Mouse (Mus musculus) intestine, embryonic 16.5 days (tissue): ENCODE measurements around the gene Rcan1. TPM values are rescaled to one million over a fixed set of nuclear protein-coding genes. Genes with fewer than 3 reads are reported as not detected.
"Not testable (repeated sequence)": the region's sequence is repeated elsewhere in the genome, so short reads cannot be mapped to it uniquely, and the experiment has no call there.

Experiments used
- ATAC-seq: fragments of 200-750 bp; cut with Nextera tagmentation; 2 replicates; pipeline ENCODE4 v1.8.0; 2017; ENCODE audit warnings: moderate TSS enrichment, moderate library complexity
- H3K27ac ChIP-seq: fragments of 300-500 bp; sonication (generic); 2 replicates; pipeline ENCODE4 v1.5.1; 2014; ENCODE audit warnings: mild to moderate bottlenecking, low read length
- H3K27me3 ChIP-seq: fragments of 300-500 bp; sonication (generic); replicated peaks from 2 replicates; pipeline ENCODE4 v1.6.1; 2014; ENCODE audit warnings: low read length, control low read depth, mixed read lengths; ENCODE audit not compliant: control insufficient read depth, insufficient read depth
- H3K36me3 ChIP-seq: fragments of 300-500 bp; sonication (generic); 2 replicates; pipeline ENCODE4 v1.6.1; 2014; ENCODE audit warnings: low read length, control low read depth; ENCODE audit not compliant: control insufficient read depth, insufficient read depth
- H3K4me1 ChIP-seq: fragments of 300-500 bp; sonication (generic); 2 replicates; pipeline ENCODE4 v1.6.1; 2014; ENCODE audit warnings: low read length, control low read depth, mixed read lengths; ENCODE audit not compliant: control insufficient read depth, insufficient read depth
- H3K4me2 ChIP-seq: fragments of 300-500 bp; sonication (generic); 2 replicates; pipeline ENCODE4 v1.6.1; 2014; ENCODE audit warnings: low read depth, low read length, control low read depth
- H3K4me3 ChIP-seq: fragments of 300-500 bp; sonication (generic); 2 replicates; pipeline ENCODE4 v1.5.1; 2014; ENCODE audit warnings: mild to moderate bottlenecking, low read length
- H3K9ac ChIP-seq: fragments of 300-500 bp; sonication (generic); 2 replicates; pipeline ENCODE4 v1.6.1; 2014; ENCODE audit warnings: low read depth, low read length
- H3K9me3 ChIP-seq: fragments of 300-500 bp; sonication (generic); 2 replicates; pipeline ENCODE4 v1.6.1; 2016; ENCODE audit warnings: low read length, control low read depth; ENCODE audit not compliant: control insufficient read depth
- whole genome bisulfite sequencing: fragments of 180-500 bp; shearing (Covaris S2); extraction: QIAGEN DNeasy Blood & Tissue Kit; methylation state at CpG from one replicate; pipeline ENCODE4 v1.1.7; 2014; 5-methylcytosine and 5-hydroxymethylcytosine counted together
- polyA plus RNA-seq: library from polyadenylated mRNA; unstranded; fragments of >200 nt; fragmentation: Nextera tagmentation; extraction: Ambion mirVana; gene quantifications from 2 replicates; pipeline ENCODE4 v1.2.1, GENCODE M21; 2015

The Rcan1 gene
- polyA plus RNA-seq, 1 experiment from 2014 or later = 23.6 TPM

DNA sequence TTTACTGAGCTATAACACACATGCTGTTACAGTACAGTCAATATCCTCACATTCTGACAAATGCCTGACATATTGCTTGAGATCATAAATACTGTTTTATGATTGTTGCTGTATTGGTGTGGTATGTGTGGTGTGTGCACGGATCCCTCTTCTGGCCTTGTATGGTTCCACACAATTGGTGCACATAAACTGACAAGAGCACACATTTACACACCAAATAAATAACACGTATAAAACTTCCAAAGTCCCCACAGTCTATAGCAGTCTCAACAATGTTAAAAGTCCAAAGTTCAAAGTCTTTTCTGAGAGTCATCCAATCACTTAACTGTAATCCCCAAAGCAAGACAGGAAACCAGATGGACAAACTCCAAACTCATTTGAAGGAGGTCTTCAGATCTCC, 53.4 kb downstream of the Rcan1 start:
- H3K9ac ChIP-seq = no peak overlapping the region
- 68% methylated on average over 2 of the region's 2 CpGs for WGBS
- H3K4me2 ChIP-seq = no peak overlapping the region
- no peak overlapping the region for H3K27ac ChIP-seq
- peaks cover 20% of the 10 kb centered on the region; the same call in 1 of the 2 replicates for H3K4me1 ChIP-seq
- peak; percentile 50; the same call in 1 of the 2 replicates for ATAC-seq
- H3K9me3 ChIP-seq = no peaks in the 10 kb centered on the region
- H3K36me3 ChIP-seq = no peaks in the 10 kb centered on the region
- no peak overlapping the region for H3K4me3 ChIP-seq
- no peaks in the 10 kb centered on the region for H3K27me3 ChIP-seq

DNA sequence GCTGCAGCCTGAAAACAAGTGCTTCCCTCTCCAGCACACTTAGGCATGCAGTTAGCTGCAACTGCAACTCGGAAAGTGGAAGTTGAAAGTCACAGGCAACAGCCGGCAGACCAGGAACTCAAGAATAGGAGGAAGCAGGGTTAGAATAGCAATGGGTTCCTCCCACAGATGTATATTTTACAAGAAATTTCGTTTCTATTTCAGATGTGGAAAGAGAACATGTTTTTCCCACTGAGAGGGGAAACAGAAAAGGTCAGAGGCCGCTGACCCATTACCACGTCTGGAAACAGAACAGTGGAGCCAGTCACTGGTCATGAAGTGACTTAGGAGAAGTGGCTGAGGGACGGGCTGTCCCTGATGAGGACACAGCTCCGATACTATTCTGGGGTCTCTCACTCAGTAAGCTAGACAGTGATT, 55.0 kb downstream of the Rcan1 start:
- Histone ChIP-seq H3K27ac (peak overlapping the region; percentile 52), H3K4me2 (no peak overlapping the region), H3K4me1 (peaks cover 15% of the 10 kb centered on the region; the same call in 1 of the 2 replicates), H3K36me3 (no peaks in the 10 kb centered on the region), H3K9me3 (no peaks in the 10 kb centered on the region), H3K4me3 (no peak overlapping the region), H3K27me3 (no peaks in the 10 kb centered on the region), H3K9ac (peak overlapping the region; percentile 14; the same call in 1 of the 2 replicates)
- WGBS = 57% methylated on average over 7 of the region's 7 CpGs
- no peak for ATAC-seq

DNA sequence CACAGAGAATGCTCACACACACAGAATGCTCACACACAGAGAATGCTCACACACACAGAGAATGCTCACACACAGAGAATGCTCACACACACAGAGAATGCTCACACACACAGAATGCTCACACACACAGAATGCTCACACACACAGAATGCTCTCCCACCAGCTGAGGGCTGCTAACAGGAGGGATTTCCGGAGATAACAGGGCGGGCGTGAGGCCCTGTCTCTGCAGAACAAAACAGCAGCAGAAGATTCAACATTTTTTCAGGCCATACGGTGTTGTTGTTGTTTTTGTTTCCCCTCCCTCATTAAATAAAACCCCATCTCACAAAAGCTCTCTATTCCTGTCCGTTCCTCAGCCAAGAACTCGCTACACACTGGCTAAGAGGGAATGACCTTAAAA, 55.6 kb downstream of the Rcan1 start:
- H3K4me3 ChIP-seq, H3K36me3 ChIP-seq, H3K4me2 ChIP-seq, H3K27me3 ChIP-seq, ATAC-seq, H3K9ac ChIP-seq, H3K27ac ChIP-seq, H3K9me3 ChIP-seq: not testable (repeated sequence)
- 66% methylated on average over 6 of the region's 6 CpGs for WGBS
- H3K4me1 ChIP-seq = peaks cover 15% of the 10 kb centered on the region; the same call in 1 of the 2 replicates

DNA sequence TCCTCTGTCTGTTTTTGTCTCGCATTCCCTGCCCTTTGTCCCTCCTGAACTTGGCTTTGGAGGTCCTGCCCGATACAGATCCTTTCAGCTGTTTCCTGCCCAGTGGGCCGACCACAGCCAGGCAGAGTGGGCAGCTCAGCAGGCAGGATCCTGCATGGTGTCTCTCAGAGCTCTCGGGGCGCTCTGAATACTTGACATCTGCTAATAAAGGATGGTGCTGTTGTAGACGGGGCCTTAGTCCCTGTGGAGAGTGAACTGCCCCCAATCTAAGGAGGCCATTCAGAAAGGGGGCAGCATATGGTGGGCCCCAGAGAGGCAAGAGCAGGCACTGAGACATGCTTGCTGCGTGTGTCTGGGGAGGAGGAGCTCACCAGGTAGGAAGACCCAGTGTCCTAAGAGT, 57.8 kb downstream of the Rcan1 start:
- H3K27ac ChIP-seq = no peak overlapping the region

DNA sequence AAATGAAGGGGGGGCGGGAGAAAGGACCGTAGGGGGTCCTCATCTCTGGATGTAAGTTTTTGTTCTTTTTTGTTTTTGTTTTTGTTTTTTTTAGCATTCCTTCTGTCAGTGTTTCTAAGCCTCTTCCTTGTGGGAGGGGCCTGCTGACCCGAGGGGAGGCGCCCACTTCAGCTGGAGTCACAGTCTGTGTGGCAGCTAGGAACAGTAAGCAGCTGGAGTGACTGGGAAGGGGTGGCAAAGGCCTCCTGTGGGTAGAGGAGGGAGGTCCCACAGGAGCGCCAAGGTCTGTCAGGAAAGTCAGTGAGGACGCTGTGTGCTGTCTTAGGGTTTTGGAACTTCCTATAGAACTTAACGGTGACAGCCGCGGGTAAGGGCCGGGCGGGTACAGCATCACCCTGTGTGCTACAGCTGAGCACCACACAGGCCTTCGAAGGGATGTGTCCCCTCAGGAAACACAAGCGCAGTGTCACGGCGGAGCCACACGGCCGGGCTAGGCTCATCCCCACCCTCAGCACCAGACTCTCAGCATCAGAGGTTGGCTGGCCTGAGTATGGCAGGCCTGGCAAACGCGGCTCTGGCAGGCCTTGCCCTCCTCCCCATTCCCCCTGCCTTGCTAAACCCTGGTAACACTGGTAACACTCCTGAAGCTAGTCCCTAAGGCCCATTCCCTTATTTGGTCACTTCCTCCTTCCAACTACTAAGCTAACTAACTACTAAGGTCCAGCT, 58.5 kb downstream of the Rcan1 start:
- no peak for ATAC-seq
- no peak overlapping the region for H3K4me2 ChIP-seq
- H3K27ac ChIP-seq = no peak overlapping the region
- peaks cover 24% of the 10 kb centered on the region; the same call in 1 of the 2 replicates for H3K4me1 ChIP-seq
- H3K4me3 ChIP-seq = no peak overlapping the region
- H3K9me3 ChIP-seq = no peaks in the 10 kb centered on the region
- H3K36me3 ChIP-seq = no peaks in the 10 kb centered on the region
- no peaks in the 10 kb centered on the region for H3K27me3 ChIP-seq
- H3K9ac ChIP-seq = no peak overlapping the region
- 77% methylated on average over 19 of the region's 19 CpGs for WGBS

More for the DNA sequence above, 57.8 kb downstream of the Rcan1 start:
- Histone ChIP-seq H3K9ac (peak overlapping the region; percentile 11; the same call in 1 of the 2 replicates), H3K9me3 (no peaks in the 10 kb centered on the region), H3K27me3 (no peaks in the 10 kb centered on the region), H3K4me3 (no peak overlapping the region), H3K4me1 (peaks cover 20% of the 10 kb centered on the region; the same call in 1 of the 2 replicates), H3K36me3 (no peaks in the 10 kb centered on the region), H3K4me2 (no peak overlapping the region)
- ATAC-seq = peak; percentile 8; the same call in 1 of the 2 replicates
- WGBS = 44% methylated on average over 7 of the region's 7 CpGs

DNA sequence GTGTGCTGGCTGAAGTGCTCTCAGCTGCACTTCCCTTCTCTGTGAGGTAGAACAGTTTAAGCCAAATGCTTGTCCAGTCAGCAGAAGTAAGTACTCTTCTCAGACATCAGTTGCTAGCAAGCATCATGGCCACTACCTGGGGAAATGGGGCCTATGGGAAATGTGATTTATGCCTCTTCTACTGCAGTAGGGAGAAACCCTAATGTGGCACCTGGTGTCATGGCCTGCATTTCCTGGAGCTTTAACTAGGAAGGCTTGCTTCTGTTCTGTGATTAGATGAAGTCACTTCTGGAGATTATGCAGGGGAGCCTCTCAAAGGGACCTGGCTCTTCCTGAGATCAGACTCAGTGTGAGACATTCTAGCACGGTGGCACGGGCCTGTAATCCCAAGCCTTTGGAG, 60.3 kb downstream of the Rcan1 start:
- Histone ChIP-seq H3K27me3 (no peaks in the 10 kb centered on the region), H3K9ac (no peak overlapping the region), H3K4me2 (no peak overlapping the region), H3K4me3 (no peak overlapping the region), H3K9me3 (no peaks in the 10 kb centered on the region), H3K4me1 (peaks cover 14% of the 10 kb centered on the region; the same call in 1 of the 2 replicates), H3K27ac (no peak overlapping the region), H3K36me3 (no peaks in the 10 kb centered on the region)
- WGBS = 83% methylated on average over 2 of the region's 2 CpGs
- no peak for ATAC-seq

DNA sequence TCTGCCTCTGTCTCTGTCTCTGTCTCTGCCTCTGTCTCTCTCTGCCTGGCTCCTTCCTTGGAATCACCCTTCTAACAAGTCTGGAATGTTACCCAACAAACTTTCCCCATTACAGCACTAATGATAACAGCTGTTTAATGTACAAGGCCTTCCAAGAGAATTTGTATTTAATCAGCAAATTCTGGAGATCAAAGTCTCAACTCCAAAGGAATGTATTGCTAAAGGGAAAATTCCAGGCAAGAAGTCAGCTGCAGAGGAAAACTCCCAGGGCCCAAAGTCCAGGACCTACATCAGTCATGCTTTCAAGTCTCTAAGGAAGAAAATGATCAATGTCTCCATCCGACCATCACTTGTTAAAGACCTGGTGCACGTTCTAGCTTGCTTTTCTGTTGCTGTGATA, 62.8 kb downstream of the Rcan1 start:
- 37% methylated on average over 2 of the region's 2 CpGs for WGBS
- Histone ChIP-seq H3K4me2 (no peak overlapping the region), H3K27ac (peak overlapping the region; percentile 69), H3K9me3 (no peaks in the 10 kb centered on the region), H3K4me3 (no peak overlapping the region), H3K36me3 (no peaks in the 10 kb centered on the region), H3K27me3 (no peaks in the 10 kb centered on the region), H3K4me1 (peaks cover 19% of the 10 kb centered on the region), H3K9ac (no peak overlapping the region)
- ATAC-seq = peak; percentile 75

DNA sequence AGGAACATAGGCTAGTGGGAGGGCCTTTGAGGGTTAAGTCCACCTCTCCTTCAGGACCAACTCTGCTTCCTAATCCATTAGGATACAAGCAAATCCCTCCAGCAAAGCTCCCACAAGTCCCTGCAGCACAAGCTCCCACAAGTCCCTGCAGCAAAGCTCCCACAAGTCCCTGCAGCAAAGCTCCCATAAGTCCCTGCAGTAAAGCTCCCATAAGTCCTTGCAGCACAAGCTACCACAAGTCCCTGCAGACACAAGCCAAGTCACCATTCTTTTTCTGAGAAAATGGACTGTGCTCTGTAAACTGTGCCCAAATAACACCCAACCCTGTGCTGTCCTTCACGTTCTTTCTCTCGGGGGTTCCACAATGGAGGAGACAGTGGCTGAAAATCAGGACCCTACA, 66.5 kb downstream of the Rcan1 start:
- Histone ChIP-seq H3K4me2 (no peak overlapping the region), H3K4me1 (peaks cover 23% of the 10 kb centered on the region), H3K27me3 (no peaks in the 10 kb centered on the region), H3K4me3 (no peak overlapping the region), H3K9ac (no peak overlapping the region), H3K36me3 (no peaks in the 10 kb centered on the region), H3K27ac (no peak overlapping the region), H3K9me3 (no peaks in the 10 kb centered on the region)
- 96% methylated on average over 2 of the region's 2 CpGs for WGBS
- no peak for ATAC-seq

DNA sequence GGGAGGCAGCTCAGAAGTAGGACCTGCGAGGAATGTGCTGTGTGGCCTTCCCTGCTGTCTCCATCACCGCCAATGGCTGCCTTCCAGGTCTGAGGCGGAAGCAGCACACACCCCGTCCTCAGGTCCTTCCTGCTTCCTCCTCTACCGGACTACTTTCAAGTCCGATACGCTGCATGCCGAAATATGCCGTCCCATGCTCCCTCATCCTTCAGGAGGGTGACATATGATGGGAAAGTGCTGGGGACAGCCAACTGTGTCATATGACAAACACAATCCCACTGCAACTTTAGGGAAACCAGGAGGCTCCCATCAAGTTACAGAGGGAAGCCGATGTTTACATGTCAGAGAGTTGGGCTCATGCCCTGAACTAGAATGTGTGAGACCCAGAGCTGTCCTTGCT, 67.6 kb downstream of the Rcan1 start:
- Histone ChIP-seq H3K4me2 (no peak overlapping the region), H3K27me3 (no peaks in the 10 kb centered on the region), H3K4me3 (no peak overlapping the region), H3K4me1 (peaks cover 28% of the 10 kb centered on the region), H3K36me3 (no peaks in the 10 kb centered on the region), H3K27ac (no peak overlapping the region; the same call in 1 of the 2 replicates), H3K9me3 (no peaks in the 10 kb centered on the region), H3K9ac (no peak overlapping the region)
- 60% methylated on average over 10 of the region's 10 CpGs for WGBS
- ATAC-seq = no peak
